Mouse (Mus musculus) small intestine, adult 2 months (tissue): ENCODE measurements at regions not wholly inside any gene's neighbourhood (a gene's known extent, or its start where the extent isn't known, plus 50 kb on each side); places are given as distances from the start of the nearest gene placed in this dataset.

Experiments used
- CTCF ChIP-seq: fragments of 200-500 bp; IDR thresholded peaks from 2 replicates; pipeline ENCODE4 v1.5.1; 2012; ENCODE audit warnings: low read depth, mild to moderate bottlenecking, control low read depth, inconsistent platforms, low read length, moderate library complexity, mixed read lengths; ENCODE audit not compliant: insufficient replicate concordance, insufficient read length; ENCODE audit errors: extremely low read depth
- POLR2A ChIP-seq: fragments of 200-500 bp; IDR thresholded peaks from 2 replicates; pipeline ENCODE4 v1.6.1; 2012; ENCODE audit warnings: low read depth, mild to moderate bottlenecking, control low read depth, inconsistent platforms, low read length, moderate library complexity

DNA sequence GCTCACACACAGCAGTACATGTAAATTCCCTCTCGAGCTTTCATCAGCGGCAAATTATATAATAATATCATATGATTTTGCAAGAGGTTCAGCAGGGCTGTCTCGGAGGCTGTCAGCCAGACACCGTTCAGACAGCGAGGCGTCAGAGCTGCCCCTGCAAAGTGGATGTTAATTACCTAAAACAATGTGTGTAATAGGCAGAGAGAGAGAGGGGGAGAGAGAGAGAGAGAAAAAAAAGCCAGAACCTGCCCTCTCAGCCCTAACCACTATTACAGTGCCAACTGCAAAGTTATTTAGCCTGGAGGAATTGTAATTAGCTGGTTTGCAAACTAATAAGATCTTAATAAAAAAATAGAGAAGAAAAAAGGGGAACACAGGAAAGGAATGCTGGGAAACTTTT lies 225.1 kb upstream of the Msx2 start:
- TF ChIP-seq CTCF (no peak), POLR2A (no peak)
